Mouse (Mus musculus) lung, embryonic 14.5 days (tissue): ENCODE data around the gene Cdk6. TPM values are rescaled to one million over a fixed set of nuclear protein-coding genes. Genes with fewer than 3 reads are reported as not detected.
A peak's percentile ranks its signal among the peaks of the same experiment; 100 is the strongest.

Experiments
- ATAC-seq: fragments of 200-750 bp; cut with Nextera tagmentation; 2 replicates; pipeline ENCODE4 v1.8.0; 2017; ENCODE audit warnings: mild to moderate bottlenecking, moderate TSS enrichment, moderate library complexity; ENCODE audit not compliant: insufficient read depth
- DNase-seq: peaks from one replicate; pipeline ENCODE4 v3.0.0-alpha.2; 2015
- H3K27ac ChIP-seq: fragments of 300-500 bp; sonication (generic); 2 replicates; pipeline ENCODE4 v1.5.1; 2014; ENCODE audit warnings: low read depth, mild to moderate bottlenecking, moderate library complexity
- H3K27me3 ChIP-seq: fragments of 300-500 bp; sonication (generic); 2 replicates; pipeline ENCODE4 v1.6.1; 2014; ENCODE audit warnings: low read length, control low read depth; ENCODE audit not compliant: insufficient read depth
- H3K36me3 ChIP-seq: fragments of 300-500 bp; sonication (generic); 2 replicates; pipeline ENCODE4 v1.6.1; 2014; ENCODE audit warnings: control low read depth; ENCODE audit not compliant: insufficient read depth
- H3K4me1 ChIP-seq: fragments of 300-500 bp; sonication (generic); 2 replicates; pipeline ENCODE4 v1.6.1; 2014; ENCODE audit warnings: antibody characterized with exemption, control low read depth; ENCODE audit not compliant: insufficient read depth
- H3K4me2 ChIP-seq: fragments of 300-500 bp; sonication (generic); 2 replicates; pipeline ENCODE4 v1.6.1; 2014; ENCODE audit warnings: mild to moderate bottlenecking
- H3K4me3 ChIP-seq: fragments of 300-500 bp; sonication (generic); 2 replicates; pipeline ENCODE4 v1.5.1; 2014; ENCODE audit warnings: low read depth, low read length
- H3K9ac ChIP-seq: fragments of 300-500 bp; sonication (generic); 2 replicates; pipeline ENCODE4 v1.6.1; 2014
- H3K9me3 ChIP-seq: fragments of 300-500 bp; sonication (generic); 2 replicates; pipeline ENCODE4 v1.6.1; 2016; ENCODE audit warnings: low read depth, low read length, control low read depth
- CTCF ChIP-seq: IDR thresholded peaks from 2 replicates; pipeline ENCODE4 v1.5.1; 2016; ENCODE audit warnings: antibody characterized with exemption, low read depth
- WGBS: fragments of 180-500 bp; shearing (Covaris S2); extraction: QIAGEN DNeasy Blood & Tissue Kit; methylation state at CpG from one replicate; pipeline ENCODE4 v1.1.7; 2014; 5-methylcytosine and 5-hydroxymethylcytosine counted together
- polyA plus RNA-seq: library from polyadenylated mRNA; unstranded; fragments of >200 nt; fragmentation: Nextera tagmentation; extraction: Ambion mirVana; gene quantifications from 2 replicates; pipeline ENCODE4 v1.2.1, GENCODE M21; 2014

The Cdk6 gene
- polyA plus RNA-seq, 1 experiment from 2014 or later, result 57.8 TPM

GRCm38 (mm10) chr5:3352314-3352713, 11.0 kb downstream of the Cdk6 start:
- 0 out of 2 replicates have a peak, but pooled peaks cover 4% of the 10 kb centered on the region for H3K36me3 ChIP-seq
- ATAC-seq, result no peak
- no peak for TF ChIP-seq CTCF
- 88% methylated on average over 3 of the region's 3 CpGs for WGBS
- H3K4me1 ChIP-seq, result no peaks in the 10 kb centered on the region
- H3K4me3 ChIP-seq, result no peak overlapping the region
- no peak overlapping the region for H3K4me2 ChIP-seq
- H3K27ac ChIP-seq, result no peak overlapping the region
- no peak for DNase-seq
- H3K9ac ChIP-seq, result no peak overlapping the region
- no peaks in the 10 kb centered on the region for H3K9me3 ChIP-seq
- H3K27me3 ChIP-seq, result no peaks in the 10 kb centered on the region

DNA sequence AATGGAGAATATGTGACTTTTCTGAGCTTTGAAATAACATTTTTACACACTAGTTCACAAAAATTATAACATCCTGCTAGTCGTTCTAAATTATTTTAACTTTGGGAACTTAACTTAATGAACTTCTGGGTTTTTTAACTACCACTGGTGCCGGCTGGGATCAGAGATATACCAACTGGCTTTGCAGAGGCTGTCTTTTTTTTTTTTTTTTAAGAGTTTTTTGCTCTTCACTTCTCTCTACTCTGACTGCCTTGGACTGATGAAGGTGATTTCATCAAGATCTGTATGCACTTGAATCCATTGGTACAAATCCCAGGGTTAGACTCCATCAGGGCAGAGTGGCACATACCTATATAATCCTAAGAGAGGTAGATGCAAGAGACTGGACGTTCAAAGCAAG, 11.5 kb downstream of the Cdk6 start:
- ATAC-seq (no peak), DNase-seq (no peak)
- no peak overlapping the region for H3K4me3 ChIP-seq
- no peaks in the 10 kb centered on the region for H3K27me3 ChIP-seq
- WGBS, result 75% methylated on average over 3 of the region's 3 CpGs
- no peaks in the 10 kb centered on the region for H3K4me1 ChIP-seq
- no peak overlapping the region for H3K9ac ChIP-seq
- H3K9me3 ChIP-seq, result no peaks in the 10 kb centered on the region
- H3K27ac ChIP-seq, result no peak overlapping the region
- TF ChIP-seq CTCF, result no peak
- H3K36me3 ChIP-seq, result 0 out of 2 replicates have a peak, but pooled peaks cover 4% of the 10 kb centered on the region
- H3K4me2 ChIP-seq, result no peak overlapping the region

DNA sequence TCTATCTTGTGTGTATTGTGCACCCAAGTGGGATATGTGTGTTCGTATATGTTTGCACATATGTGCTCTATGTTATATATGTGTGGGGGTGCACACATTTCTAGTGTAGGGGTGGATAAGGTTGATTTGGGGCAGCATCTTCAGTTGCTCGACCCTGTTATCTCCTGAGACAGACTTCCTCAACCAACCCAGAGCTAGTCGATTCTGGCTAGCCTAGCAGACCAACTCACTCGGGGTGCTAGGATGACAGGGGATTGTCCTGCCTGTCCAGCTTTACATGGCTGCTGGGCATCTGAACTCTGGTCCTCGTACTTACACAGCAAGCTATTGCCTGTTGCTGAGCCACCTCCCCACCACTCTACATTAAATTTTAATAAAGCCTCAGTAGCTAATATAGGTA, 13.0 kb downstream of the Cdk6 start:
- Histone ChIP-seq H3K9me3 (no peaks in the 10 kb centered on the region), H3K4me3 (no peak overlapping the region), H3K4me2 (no peak overlapping the region), H3K9ac (no peak overlapping the region), H3K27me3 (no peaks in the 10 kb centered on the region), H3K27ac (no peak overlapping the region), H3K36me3 (no peaks in the 10 kb centered on the region), H3K4me1 (no peaks in the 10 kb centered on the region)
- no peak for ATAC-seq
- TF ChIP-seq CTCF, result no peak
- DNase-seq, result no peak
- WGBS, result 85% methylated on average over 5 of the region's 5 CpGs

- WGBS, result 87% methylated on average over 12 of the region's 12 CpGs
Measured at GRCm38 (mm10) chr5:3355032-3355536, 13.8 kb downstream of the Cdk6 start.

DNA sequence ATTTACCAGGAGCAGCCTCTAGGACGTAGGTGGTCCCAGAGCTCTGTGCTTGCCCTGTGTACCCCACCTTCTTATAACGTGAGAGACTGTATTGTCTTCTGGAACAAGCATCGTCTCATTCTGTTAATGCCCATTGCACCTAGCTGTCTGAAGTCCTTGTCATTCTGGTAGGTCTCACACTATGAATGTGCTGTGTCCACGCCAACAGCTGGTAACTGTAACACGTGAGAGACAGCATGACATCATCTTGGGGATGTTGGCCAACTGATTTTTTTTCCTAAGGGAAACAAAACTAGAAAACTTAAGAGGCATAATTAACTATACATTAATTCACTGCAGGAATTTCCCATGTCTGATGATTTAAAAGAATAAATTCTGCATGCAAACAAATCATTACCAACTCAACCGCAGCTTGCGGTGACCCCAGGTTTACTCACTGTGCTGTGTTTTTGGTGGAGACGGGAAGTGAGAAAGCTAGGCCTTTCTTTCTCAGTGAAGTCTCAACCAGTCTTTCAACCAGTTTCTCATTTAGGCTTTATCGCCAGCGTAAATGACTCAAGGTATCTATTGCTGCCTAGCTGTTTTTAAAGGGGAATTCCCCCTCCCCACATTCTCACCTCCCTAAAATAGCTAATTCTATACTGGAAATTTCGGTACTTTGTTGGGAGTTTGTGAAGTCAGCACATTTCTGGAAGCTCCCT, 14.4 kb downstream of the Cdk6 start:
- ATAC-seq (peak; percentile 66; the same call in 1 of the 2 replicates), DNase-seq (peak; percentile 64)

More at GRCm38 (mm10) chr5:3355032-3355536, 13.8 kb downstream of the Cdk6 start:
- no peaks in the 10 kb centered on the region for H3K36me3 ChIP-seq
- DNase-seq (no peak), ATAC-seq (no peak)
- no peak overlapping the region for H3K4me3 ChIP-seq
- no peaks in the 10 kb centered on the region for H3K4me1 ChIP-seq
- H3K4me2 ChIP-seq, result no peak overlapping the region
- H3K27ac ChIP-seq, result no peak overlapping the region
- no peaks in the 10 kb centered on the region for H3K27me3 ChIP-seq
- no peak overlapping the region for H3K9ac ChIP-seq
- no peaks in the 10 kb centered on the region for H3K9me3 ChIP-seq
- no peak for TF ChIP-seq CTCF

DNA sequence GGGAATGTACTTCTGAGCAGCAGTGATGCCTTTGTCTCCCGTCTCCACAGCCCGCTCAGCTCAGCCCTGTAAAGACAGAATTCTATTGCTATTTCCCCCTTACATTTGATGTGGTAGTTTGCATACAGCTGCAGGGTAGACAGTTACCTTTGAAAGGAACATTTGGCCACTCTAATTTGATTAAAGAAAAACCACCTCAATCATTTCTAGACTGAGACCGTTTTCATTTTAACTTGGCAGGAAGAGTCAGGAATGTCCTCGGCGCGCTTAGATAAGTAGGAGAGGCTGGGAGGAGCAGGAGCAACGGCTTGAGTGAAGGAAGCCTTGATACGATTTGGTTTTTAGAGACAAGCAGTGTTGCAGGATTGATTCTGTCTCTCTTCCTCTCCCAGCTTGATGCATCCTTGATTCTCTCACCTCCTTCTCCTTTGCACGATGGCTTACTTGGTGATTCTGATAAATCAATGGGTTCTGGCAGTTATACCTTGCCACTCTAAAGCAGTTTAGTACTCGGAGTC, 15.0 kb downstream of the Cdk6 start:
- TF ChIP-seq CTCF, result no peak
- Histone ChIP-seq H3K4me1 (no peaks in the 10 kb centered on the region), H3K9ac (no peak overlapping the region), H3K4me2 (no peak overlapping the region), H3K4me3 (no peak overlapping the region), H3K36me3 (no peaks in the 10 kb centered on the region), H3K27me3 (no peaks in the 10 kb centered on the region), H3K27ac (no peak overlapping the region), H3K9me3 (no peaks in the 10 kb centered on the region)
- WGBS, result 76% methylated on average over 10 of the region's 10 CpGs
- DNase-seq, result no peak
- ATAC-seq, result no peak

More for the DNA sequence above, 14.4 kb downstream of the Cdk6 start:
- H3K36me3 ChIP-seq, result no peaks in the 10 kb centered on the region
- no peaks in the 10 kb centered on the region for H3K4me1 ChIP-seq
- WGBS, result 71% methylated on average over 11 of the region's 11 CpGs
- no peaks in the 10 kb centered on the region for H3K27me3 ChIP-seq
- H3K9ac ChIP-seq, result no peak overlapping the region
- H3K9me3 ChIP-seq, result no peaks in the 10 kb centered on the region
- no peak for TF ChIP-seq CTCF
- no peak overlapping the region for H3K27ac ChIP-seq
- H3K4me3 ChIP-seq, result no peak overlapping the region
- H3K4me2 ChIP-seq, result no peak overlapping the region

DNA sequence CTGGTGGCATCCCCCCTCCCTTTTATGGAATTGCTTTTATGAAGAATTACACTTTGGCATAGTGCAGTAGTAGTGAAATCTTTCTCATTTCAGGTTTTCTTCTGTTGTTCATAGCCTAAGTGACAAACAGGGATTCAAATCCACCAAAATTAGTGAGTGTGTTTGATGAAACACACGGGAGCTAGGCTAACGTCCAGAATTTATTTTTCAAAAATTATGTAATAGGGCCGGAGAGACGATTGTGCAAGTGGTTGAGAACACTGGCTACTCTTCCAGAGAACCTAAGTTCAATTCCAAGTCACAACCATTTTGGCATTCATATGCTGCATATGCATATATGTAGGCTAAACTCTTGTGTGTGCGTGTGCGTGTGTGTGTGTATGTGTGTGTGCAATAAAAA, 16.2 kb downstream of the Cdk6 start:
- H3K4me3 ChIP-seq, result no peak overlapping the region
- H3K9ac ChIP-seq, result no peak overlapping the region
- ATAC-seq (no peak), DNase-seq (no peak)
- H3K9me3 ChIP-seq, result no peaks in the 10 kb centered on the region
- H3K4me1 ChIP-seq, result no peaks in the 10 kb centered on the region
- no peaks in the 10 kb centered on the region for H3K27me3 ChIP-seq
- H3K27ac ChIP-seq, result no peak overlapping the region
- H3K36me3 ChIP-seq, result no peaks in the 10 kb centered on the region
- TF ChIP-seq CTCF, result no peak
- no peak overlapping the region for H3K4me2 ChIP-seq
- 81% methylated on average over 6 of the region's 6 CpGs for WGBS
